Mouse (Mus musculus): ENCODE measurements around the gene Olfr318.
"Not testable (repeated sequence)": the region's sequence is repeated elsewhere in the genome, so short reads cannot be mapped to it uniquely, and the experiment has no call there.

Olfr318 gene

GRCm38 (mm10) chr11:58723914-58724313 lies at the start of gene Olfr318:
Gene Olfr318, minus strand, starts transcription at chr11:58724014.
- no peak for DNase-seq

DNA sequence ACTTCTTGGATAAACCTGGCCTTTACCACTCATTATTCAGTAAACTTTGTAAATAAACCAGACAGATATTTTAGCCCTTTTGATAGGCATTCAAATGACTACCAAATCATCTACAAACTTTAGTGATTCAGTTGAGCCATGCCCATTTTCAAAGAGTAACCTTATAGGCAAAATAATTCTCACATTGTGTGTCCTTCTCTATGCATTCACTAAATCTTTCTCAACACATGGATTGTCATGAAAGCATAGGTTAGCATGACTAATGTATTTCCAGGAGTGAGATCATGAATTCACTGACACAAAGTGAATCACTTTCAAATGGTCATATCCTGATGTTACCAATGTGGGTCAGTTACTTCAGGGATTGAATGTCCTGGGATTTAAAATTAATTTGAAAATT lies 49.1 kb upstream of the Olfr318 start, which contains the start of gene Olfr315:
TSS of gene Olfr315 (plus strand) at position 301 of the 400 bp plus-strand sequence.
- DNase-seq: no peak

- no peak for DNase-seq
Observed at GRCm38 (mm10) chr11:58752434-58752833, 28.6 kb upstream of the Olfr318 start, which contains the start of gene Olfr316. Gene Olfr316, plus strand, starts transcription at chr11:58752734.

- DNase-seq: not testable (repeated sequence)
Observed at GRCm38 (mm10) chr11:58751096-58751495, 27.3 kb upstream of the Olfr318 start.

GRCm38 (mm10) chr11:58738792-58739262 lies 15.0 kb upstream of the Olfr318 start, which contains the start of gene Olfr317:
Gene Olfr317, minus strand, starts transcription at chr11:58739212.
- DNase-seq: no peak

DNA sequence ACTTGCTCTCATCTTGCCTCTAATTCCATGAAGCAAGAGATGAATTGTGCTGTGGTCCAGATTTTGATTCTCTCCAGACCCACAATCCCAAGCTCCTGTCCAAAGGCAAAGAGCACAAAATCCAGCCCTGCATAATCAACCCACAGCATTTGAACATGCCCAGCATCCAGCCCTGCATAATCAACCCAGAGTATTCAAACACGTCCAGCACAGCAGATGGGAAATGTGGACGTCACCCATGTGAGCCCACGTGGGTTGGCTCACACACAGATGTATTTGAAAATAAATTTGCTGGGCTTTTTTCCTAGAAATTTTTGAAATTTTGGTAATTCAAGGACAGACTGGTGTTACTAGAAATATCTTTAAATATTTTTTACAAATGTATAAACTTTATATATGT lies 9.6 kb upstream of the Olfr318 start:
- DNase-seq: peak; percentile 5 to 38

DNA sequence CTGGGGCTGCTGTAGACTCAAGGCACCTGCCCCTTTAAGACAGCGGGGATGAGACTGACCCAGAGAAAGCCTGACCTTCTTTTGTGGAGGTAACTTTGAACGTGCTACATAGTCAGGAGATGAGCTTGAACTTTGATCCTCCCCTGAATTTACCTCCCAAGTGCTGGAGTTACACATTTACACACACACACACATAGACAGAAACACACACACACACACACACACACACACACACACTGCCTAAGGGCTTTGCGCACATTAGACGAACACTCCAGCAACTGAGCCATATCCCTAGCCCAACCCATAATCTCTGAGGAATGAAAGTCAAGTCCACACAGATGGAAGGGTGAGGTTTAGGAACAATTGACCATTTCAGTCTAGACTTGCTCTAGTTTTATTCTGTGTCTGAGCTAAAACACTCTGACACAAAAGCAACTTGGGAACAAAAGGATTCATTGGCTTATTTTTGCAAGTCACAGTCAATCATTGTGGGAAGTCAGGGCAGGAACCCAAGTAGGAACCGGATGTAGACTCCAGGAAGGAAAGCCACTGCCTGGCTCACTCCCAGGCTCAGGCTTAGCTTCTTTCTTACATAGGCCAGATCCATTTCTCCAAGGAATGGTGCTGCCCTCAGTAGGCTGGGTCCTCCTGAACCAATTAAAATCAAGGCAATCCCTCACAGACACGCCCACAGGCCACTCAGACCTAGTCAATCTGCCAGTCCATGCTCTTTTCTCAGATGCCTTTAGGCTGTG lies 4.3 kb upstream of the Olfr318 start:
- not testable (repeated sequence) for DNase-seq

DNA sequence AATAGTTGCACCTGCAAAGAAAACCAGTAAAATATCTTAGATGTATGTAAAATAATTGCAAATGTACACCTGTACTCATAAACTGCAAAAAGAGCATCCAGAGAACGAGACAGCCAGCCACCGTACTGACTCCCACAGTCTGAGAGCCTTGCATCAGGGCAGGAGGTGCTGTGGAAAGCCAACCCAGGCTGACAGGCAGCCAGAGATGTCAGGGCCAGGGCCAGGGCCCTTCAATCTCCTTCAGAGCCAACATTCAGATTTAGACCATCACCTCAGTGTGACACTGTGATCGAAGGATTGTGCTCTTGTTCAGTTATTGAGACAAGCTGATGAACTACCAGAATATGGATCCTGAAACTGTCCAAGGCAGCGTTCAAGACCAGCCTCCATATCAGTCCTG lies 4.1 kb downstream of the Olfr318 start:
- DNase-seq: no peak

DNA sequence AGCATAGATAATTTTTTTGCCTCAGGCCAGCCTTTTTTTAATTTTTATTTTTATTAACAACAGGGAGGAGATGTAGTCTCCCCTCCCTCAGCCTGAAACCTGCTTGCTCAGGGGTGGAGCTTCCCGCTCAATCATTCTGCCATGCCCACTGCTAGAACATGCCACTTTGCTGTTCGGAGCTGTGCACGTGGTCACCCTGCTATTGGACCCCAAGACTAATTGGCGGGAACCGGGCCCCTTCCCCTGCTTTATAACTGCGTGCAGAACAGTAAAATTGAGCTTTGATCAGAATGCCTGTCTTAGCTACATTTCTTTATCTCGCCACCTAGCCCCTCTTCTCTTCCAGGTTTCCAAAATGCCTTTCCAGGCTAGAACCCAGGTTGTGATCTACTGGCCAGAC lies 6.1 kb downstream of the Olfr318 start:
- not testable (repeated sequence) for DNase-seq

GRCm38 (mm10) chr11:58709086-58709485 lies 14.7 kb downstream of the Olfr318 start:
- no peak for DNase-seq

DNA sequence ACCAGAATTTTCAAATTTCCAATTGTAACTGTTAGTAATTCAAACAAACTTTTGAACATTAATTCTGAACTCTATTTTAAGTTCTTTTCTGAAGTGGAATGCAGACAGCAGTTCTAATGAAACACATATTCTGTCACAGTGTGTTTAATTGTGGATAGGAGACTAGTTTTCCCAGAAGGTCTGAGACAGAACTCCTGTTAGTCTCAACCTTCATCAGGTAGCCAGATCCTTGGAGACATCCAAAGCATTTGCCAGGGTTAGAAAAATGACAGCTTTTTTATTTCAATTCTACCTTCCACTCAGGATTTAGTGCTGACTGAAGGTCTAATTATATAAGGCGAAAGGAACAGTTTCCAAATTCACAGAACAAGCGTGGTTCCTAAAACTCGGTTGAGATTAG lies 25.0 kb downstream of the Olfr318 start, which contains the start of gene Olfr319:
TSS of gene Olfr319 (plus strand) at position 301 of the 400 bp plus-strand sequence.
- DNase-seq: no peak

DNA sequence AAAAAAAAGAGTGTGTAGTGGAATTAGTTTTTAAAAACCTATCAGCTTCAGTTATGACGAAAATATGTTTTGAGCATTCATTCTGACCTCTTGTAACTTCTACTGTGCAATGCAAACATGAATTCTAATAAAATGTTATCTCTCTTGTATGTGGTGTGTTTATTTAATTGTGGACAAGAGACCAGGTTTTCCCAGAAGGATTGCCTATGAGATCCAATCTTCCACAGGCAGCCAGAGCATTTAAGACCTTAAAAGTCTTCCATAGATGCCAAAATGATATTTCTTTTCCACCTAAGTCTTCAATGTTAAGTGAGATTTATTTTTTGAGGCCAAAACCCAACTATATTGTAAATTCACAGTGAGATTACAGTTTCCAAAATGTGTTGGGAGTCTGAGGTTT lies 43.0 kb downstream of the Olfr318 start, which contains the start of gene Olfr320:
TSS of gene Olfr320 (plus strand) at position 301 of the 400 bp plus-strand sequence.
- DNase-seq: no peak

DNA sequence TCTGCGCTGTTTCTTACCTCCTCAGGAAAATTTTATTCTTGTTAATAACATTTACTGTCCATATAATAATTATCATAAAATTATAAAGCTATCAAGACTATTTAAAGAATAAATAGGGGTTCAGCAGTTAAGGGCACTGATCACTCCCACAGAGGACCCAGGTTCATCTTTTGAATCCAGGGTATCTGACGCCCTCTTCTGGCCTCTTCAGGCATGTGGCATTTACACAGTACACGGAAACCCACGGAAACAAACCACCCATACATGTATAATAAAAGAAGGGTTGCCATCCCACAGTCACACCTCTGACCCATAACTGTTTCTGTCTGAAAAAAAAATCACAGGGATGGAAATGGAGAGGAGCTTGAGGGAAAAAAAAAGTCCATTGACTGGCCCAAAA lies 52.0 kb downstream of the Olfr318 start:
- no peak for DNase-seq

- DNase-seq: no peak
Observed at GRCm38 (mm10) chr11:58669252-58669651, 54.6 kb downstream of the Olfr318 start.
